Mouse (Mus musculus) kidney, postnatal 0 days (tissue): ENCODE results near the gene Hist2h2aa2. TPM values are rescaled to one million over a fixed set of nuclear protein-coding genes. Genes with fewer than 3 reads are reported as not detected.

Source experiments
- ATAC-seq: fragments of 200-750 bp; cut with Nextera tagmentation; replicated peaks from 2 replicates; pipeline ENCODE4 v1.8.0; 2017; ENCODE audit warnings: low read depth, moderate number of reproducible peaks, moderate TSS enrichment, moderate library complexity; ENCODE audit not compliant: low FRiP score
- DNase-seq: peaks from one replicate; pipeline ENCODE4 v3.0.0-alpha.2; 2016; ENCODE audit warnings: low spot score
- H3K27ac ChIP-seq: fragments of 300-500 bp; sonication (generic); 2 replicates; pipeline ENCODE4 v1.5.1; 2014; ENCODE audit warnings: mild to moderate bottlenecking
- H3K27me3 ChIP-seq: fragments of 300-500 bp; sonication (generic); 2 replicates; pipeline ENCODE4 v1.6.1; 2014; ENCODE audit warnings: low read length, mixed read lengths; ENCODE audit not compliant: insufficient read depth
- H3K36me3 ChIP-seq: fragments of 300-500 bp; sonication (generic); 2 replicates; pipeline ENCODE4 v1.6.1; 2014; ENCODE audit warnings: low read length, mixed read lengths; ENCODE audit not compliant: insufficient read depth
- H3K4me1 ChIP-seq: fragments of 300-500 bp; sonication (generic); replicated peaks from 2 replicates; pipeline ENCODE4 v1.6.1; 2014; ENCODE audit warnings: antibody characterized with exemption, low read length, mixed read lengths; ENCODE audit not compliant: insufficient read depth
- H3K4me2 ChIP-seq: fragments of 300-500 bp; sonication (generic); 2 replicates; pipeline ENCODE4 v1.6.1; 2014; ENCODE audit warnings: mild to moderate bottlenecking, low read length, moderate library complexity, mixed read lengths
- H3K4me3 ChIP-seq: fragments of 300-500 bp; sonication (generic); replicated peaks from 2 replicates; pipeline ENCODE4 v1.5.1; 2014; ENCODE audit warnings: low read depth, low read length
- H3K9ac ChIP-seq: fragments of 300-500 bp; sonication (generic); 2 replicates; pipeline ENCODE4 v1.6.1; 2014; ENCODE audit warnings: low read depth, low read length
- H3K9me3 ChIP-seq: fragments of 300-500 bp; sonication (generic); replicated peaks from 2 replicates; pipeline ENCODE4 v1.6.1; 2016; ENCODE audit warnings: low read length, inconsistent platforms, mixed read lengths
- CTCF ChIP-seq: IDR thresholded peaks from 2 replicates; pipeline ENCODE4 v1.5.1; 2016; ENCODE audit warnings: antibody characterized with exemption, low read depth, mild to moderate bottlenecking, moderate library complexity
- WGBS: fragments of 180-500 bp; shearing (Covaris S2); extraction: QIAGEN DNeasy Blood & Tissue Kit; methylation state at CpG from one replicate; pipeline ENCODE4 v1.1.7; 2014; 5-methylcytosine and 5-hydroxymethylcytosine counted together
- polyA plus RNA-seq: library from polyadenylated mRNA; unstranded; fragments of >200 nt; fragmentation: Nextera tagmentation; extraction: Ambion mirVana; gene quantifications from 2 replicates; pipeline ENCODE4 v1.2.1, GENCODE M21; 2015

Gene Hist2h2aa2
- polyA plus RNA-seq, 1 experiment from 2014 or later: 107 TPM

- H3K4me2 ChIP-seq: peak overlapping the region; percentile 82
- H3K27me3 ChIP-seq: no peaks in the 10 kb centered on the region
- ATAC-seq (no peak), DNase-seq (no peak)
- peaks cover 9% of the 10 kb centered on the region; the same call in 1 of the 2 replicates for H3K4me1 ChIP-seq
- no peaks in the 10 kb centered on the region for H3K36me3 ChIP-seq
- H3K27ac ChIP-seq: peak overlapping the region; percentile 96
- peak; percentile 30; the same call in 1 of the 2 replicates for TF ChIP-seq CTCF
- WGBS: 58% methylated on average over 3 of the region's 3 CpGs
- H3K9ac ChIP-seq: no peak overlapping the region
- peak overlapping the region; percentile 60; the same call in 1 of the 2 replicates for H3K4me3 ChIP-seq
- no peaks in the 10 kb centered on the region for H3K9me3 ChIP-seq
These were observed 21.5 kb upstream of the Hist2h2aa2 start for GRCm38 (mm10) chr3:96261623-96262022.

- DNase-seq: no peak
- Histone ChIP-seq H3K27me3 (no peaks in the 10 kb centered on the region), H3K27ac (no peak overlapping the region), H3K36me3 (no peaks in the 10 kb centered on the region), H3K9ac (no peak overlapping the region), H3K9me3 (no peaks in the 10 kb centered on the region), H3K4me1 (peaks cover 9% of the 10 kb centered on the region; the same call in 1 of the 2 replicates), H3K4me3 (no peak overlapping the region), H3K4me2 (no peak overlapping the region)
- WGBS: 92% methylated on average over 5 of the region's 5 CpGs
- no peak for TF ChIP-seq CTCF
- ATAC-seq: no peak
These were observed 20.1 kb upstream of the Hist2h2aa2 start for GRCm38 (mm10) chr3:96260220-96260619.

- no peak overlapping the region for H3K4me2 ChIP-seq
- H3K4me3 ChIP-seq: no peak overlapping the region
- no peaks in the 10 kb centered on the region for H3K27me3 ChIP-seq
- 83% methylated on average over 3 of the region's 3 CpGs for WGBS
- no peak overlapping the region for H3K27ac ChIP-seq
- H3K36me3 ChIP-seq: no peaks in the 10 kb centered on the region
- TF ChIP-seq CTCF: no peak
- no peak for DNase-seq
- ATAC-seq: no peak
- no peaks in the 10 kb centered on the region for H3K9me3 ChIP-seq
- H3K4me1 ChIP-seq: peaks cover 3% of the 10 kb centered on the region; the same call in 1 of the 2 replicates
- no peak overlapping the region for H3K9ac ChIP-seq
These were observed 17.1 kb upstream of the Hist2h2aa2 start for GRCm38 (mm10) chr3:96257190-96257589.

- no peak overlapping the region for H3K4me2 ChIP-seq
- WGBS: 66% methylated on average over 5 of the region's 5 CpGs
- H3K4me3 ChIP-seq: no peak overlapping the region
- no peak for DNase-seq
- H3K9ac ChIP-seq: no peak overlapping the region
- no peaks in the 10 kb centered on the region for H3K4me1 ChIP-seq
- ATAC-seq: no peak
- H3K27me3 ChIP-seq: no peaks in the 10 kb centered on the region
- no peaks in the 10 kb centered on the region for H3K36me3 ChIP-seq
- peak overlapping the region; percentile 22; the same call in 1 of the 2 replicates for H3K27ac ChIP-seq
- no peak for TF ChIP-seq CTCF
- no peaks in the 10 kb centered on the region for H3K9me3 ChIP-seq
These were observed 16.0 kb upstream of the Hist2h2aa2 start for GRCm38 (mm10) chr3:96255926-96256593.

- no peak overlapping the region for H3K4me2 ChIP-seq
These were observed 14.7 kb upstream of the Hist2h2aa2 start for GRCm38 (mm10) chr3:96254683-96255355.

DNA sequence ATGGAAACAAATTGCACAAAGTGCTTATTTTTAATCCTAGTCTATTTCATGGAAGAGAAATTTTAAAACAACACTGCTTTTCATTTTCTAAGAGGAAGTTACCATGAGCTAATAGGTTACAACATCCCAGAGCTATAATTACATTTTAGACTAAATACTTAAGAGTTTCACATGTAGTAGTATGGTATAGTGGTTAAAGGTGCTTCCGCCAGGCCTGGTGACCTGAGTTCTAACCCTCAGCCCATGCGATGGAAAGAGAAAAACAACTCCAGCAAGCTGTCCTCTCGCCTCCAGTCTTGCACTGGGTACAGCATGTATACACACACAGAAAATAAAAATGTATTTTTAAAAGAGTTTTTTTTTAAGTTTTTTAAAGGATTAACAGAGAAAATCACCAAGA, 11.7 kb upstream of the Hist2h2aa2 start:
- Histone ChIP-seq H3K27ac (no peak overlapping the region), H3K4me3 (no peak overlapping the region), H3K36me3 (no peaks in the 10 kb centered on the region), H3K9ac (no peak overlapping the region), H3K4me2 (no peak overlapping the region), H3K27me3 (no peaks in the 10 kb centered on the region), H3K4me1 (no peaks in the 10 kb centered on the region; the same call in 1 of the 2 replicates), H3K9me3 (no peaks in the 10 kb centered on the region)
- WGBS: 89% methylated on average over 3 of the region's 3 CpGs
- TF ChIP-seq CTCF: no peak
- DNase-seq: no peak
- no peak for ATAC-seq

More at GRCm38 (mm10) chr3:96254683-96255355, 14.7 kb upstream of the Hist2h2aa2 start:
- no peaks in the 10 kb centered on the region for H3K36me3 ChIP-seq
- no peaks in the 10 kb centered on the region for H3K9me3 ChIP-seq
- no peak overlapping the region for H3K4me3 ChIP-seq
- no peak overlapping the region for H3K9ac ChIP-seq
- no peak overlapping the region for H3K27ac ChIP-seq
- no peaks in the 10 kb centered on the region for H3K27me3 ChIP-seq
- WGBS: 56% methylated on average over 10 of the region's 10 CpGs
- no peak for ATAC-seq
- TF ChIP-seq CTCF: no peak
- no peaks in the 10 kb centered on the region for H3K4me1 ChIP-seq
- peak; percentile 32 for DNase-seq
